Mouse (Mus musculus): ENCODE measurements around the gene Draxin. TPM values are rescaled to one million over a fixed set of nuclear protein-coding genes. Genes with fewer than 3 reads are reported as not detected.
"Not testable (repeated sequence)": the region's sequence is repeated elsewhere in the genome, so short reads cannot be mapped to it uniquely, and the experiment has no call there.

The Draxin gene
- polyA plus RNA-seq (2012; rRNA removed) = 0.11 and 0.24 TPM in 2 replicates

DNA sequence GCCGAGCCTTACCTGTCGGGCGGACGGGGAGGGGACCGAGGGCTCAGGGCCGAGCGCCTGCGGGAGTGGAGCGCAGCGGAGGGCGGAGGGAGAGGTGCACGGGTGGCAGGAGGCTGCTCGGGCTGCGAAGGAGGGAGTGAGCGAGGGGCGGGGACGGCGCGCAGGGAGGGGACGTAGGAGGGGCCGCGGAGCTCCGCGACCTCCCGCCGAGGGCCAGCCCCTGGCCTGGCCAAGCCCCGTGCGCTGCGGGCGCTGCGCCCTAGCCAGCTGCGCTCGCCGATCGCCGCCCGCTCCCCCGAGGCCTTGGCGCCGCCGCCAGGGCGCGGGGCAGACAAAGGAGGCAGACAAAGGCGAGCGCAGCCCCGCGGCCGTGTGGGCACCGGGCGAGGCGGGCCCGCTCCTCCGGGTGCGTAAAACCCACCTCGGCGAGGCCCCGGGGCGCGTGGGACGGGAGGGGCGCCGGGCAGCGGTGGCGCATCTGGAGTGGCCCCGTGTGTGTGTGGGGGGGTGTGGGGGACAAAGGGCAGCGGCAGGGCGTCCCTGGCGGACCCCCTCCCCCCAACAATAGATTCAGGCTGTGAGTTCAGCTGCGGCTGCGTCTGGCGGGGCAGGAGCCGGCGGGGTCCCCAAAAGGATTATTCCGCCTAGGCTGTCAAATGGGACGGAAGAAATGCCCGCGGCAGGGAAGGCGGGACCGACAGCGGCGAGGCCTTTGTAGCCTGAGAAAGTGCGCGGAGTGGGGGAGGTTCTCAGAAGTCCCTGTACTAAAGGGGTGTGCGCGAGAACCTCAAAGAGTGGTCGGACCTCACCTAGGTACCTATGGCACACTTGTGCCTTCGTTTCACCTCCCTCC is at the start of gene Draxin:
Gene Draxin, minus strand, starts transcription at position 138 of the 853 bp plus-strand sequence.
- Histone ChIP-seq H3K4me3 (ENCODE audit: low read depth, low read length) (peak within 1 kb of the TSS; percentile 41), H3K27ac (ENCODE audit: insufficient read depth, low read depth, low read length) (no peak within 1 kb of the TSS), H3K27me3 (ENCODE audit: control insufficient read depth, insufficient read depth, low read length) (peaks cover 29% of the 10 kb centered on the region), H3K36me3 (ENCODE audit: control insufficient read depth, insufficient read depth, low read length) (no peaks in the 10 kb centered on the region), H3K4me1 (ENCODE audit: control insufficient read depth, insufficient read depth, insufficient read length, low read length) (no peaks in the 10 kb centered on the region; the same call in 1 of the 2 replicates)
- TF ChIP-seq CTCF (IDR thresholded peaks at IDR 0.05; ENCODE audit: extremely low read depth, insufficient read length, insufficient replicate concordance, low read depth, low read length) (no peak), POLR2A (IDR thresholded peaks at IDR 0.05; ENCODE audit: low read depth, low read length) (no peak)
- under 1% methylated on average over 71 of the region's 87 CpGs for WGBS

DNA sequence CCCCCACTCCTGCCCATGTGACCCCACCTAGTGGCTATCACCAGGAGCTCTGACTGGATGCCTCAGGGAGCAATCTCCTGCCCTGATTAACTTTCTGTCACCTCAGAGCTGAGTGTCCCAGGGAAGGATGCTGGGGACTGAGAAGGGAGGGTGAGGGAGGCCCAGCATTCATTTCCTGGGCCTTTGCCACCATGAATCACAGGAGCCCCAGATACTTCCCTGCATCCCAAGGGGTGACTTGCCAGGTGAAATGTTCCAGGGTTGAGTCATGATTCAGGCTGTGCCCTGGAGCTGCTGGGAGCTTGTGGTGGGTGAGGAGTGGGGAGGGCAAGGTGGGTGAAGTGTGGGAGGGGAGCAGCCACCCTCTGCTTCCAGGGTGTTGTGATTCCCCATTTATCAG is 47.2 kb upstream of the Draxin start:
- TF ChIP-seq POLR2A (IDR thresholded peaks at IDR 0.05; ENCODE audit: low read depth, low read length) (no peak), CTCF (IDR thresholded peaks at IDR 0.05; ENCODE audit: extremely low read depth, insufficient read length, insufficient replicate concordance, low read depth, low read length) (no peak)

DNA sequence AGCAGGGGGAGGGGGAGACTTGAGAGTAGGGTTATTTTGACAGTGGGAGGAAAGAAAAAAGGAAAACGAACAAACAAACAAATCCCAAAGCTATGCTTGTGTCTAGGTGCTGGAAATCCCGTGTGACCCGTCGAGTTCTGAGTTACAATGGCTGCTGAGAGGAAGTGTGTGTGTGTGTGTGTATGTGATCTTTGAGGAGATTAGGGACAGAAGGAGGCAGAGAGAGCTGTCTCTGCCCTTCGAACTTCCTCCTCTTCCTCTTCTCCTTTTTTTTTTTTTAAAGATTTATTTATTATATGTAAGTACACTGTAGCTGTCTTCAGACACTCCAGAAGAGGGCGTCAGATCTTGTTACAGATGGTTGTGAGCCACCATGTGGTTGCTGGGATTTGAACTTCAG is 46.1 kb upstream of the Draxin start:
- not testable (repeated sequence) for H3K27ac ChIP-seq (ENCODE audit: insufficient read depth, low read depth, low read length); H3K36me3 ChIP-seq (ENCODE audit: control insufficient read depth, insufficient read depth, low read length); H3K4me3 ChIP-seq (ENCODE audit: low read depth, low read length); H3K4me1 ChIP-seq (ENCODE audit: control insufficient read depth, insufficient read depth, insufficient read length, low read length)
- H3K27me3 ChIP-seq (ENCODE audit: control insufficient read depth, insufficient read depth, low read length) = peaks cover 17% of the 10 kb centered on the region
- 38% methylated on average over 6 of the region's 6 CpGs for WGBS

More for the DNA sequence above, 47.2 kb upstream of the Draxin start:
- Histone ChIP-seq H3K27me3 (ENCODE audit: control insufficient read depth, insufficient read depth, low read length) (peaks cover 17% of the 10 kb centered on the region), H3K36me3 (ENCODE audit: control insufficient read depth, insufficient read depth, low read length) (no peaks in the 10 kb centered on the region), H3K27ac (ENCODE audit: insufficient read depth, low read depth, low read length) (no peak overlapping the region), H3K4me1 (ENCODE audit: control insufficient read depth, insufficient read depth, insufficient read length, low read length) (no peaks in the 10 kb centered on the region), H3K4me3 (ENCODE audit: low read depth, low read length) (no peak overlapping the region)

DNA sequence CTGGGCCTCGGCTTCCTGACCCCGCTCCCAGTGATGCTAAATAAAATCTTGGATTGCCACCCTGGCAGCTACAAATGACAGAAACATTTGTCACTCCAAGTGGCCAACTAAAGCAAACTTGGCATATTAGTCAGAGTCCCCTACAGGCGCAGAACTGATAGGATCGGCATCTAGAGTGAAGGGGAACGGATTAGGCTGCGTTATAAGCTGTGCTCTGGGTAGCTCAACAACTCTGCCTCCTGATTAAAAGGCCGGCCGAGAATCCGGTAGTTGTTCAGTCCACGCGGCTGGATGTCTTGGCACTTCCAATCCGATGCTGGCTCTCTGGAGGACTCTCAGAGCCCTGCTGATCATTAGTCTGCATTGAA is 44.0 kb upstream of the Draxin start:
- Histone ChIP-seq H3K27ac (ENCODE audit: insufficient read depth, low read depth, low read length) (no peak overlapping the region), H3K27me3 (ENCODE audit: control insufficient read depth, insufficient read depth, low read length) (peaks cover 17% of the 10 kb centered on the region), H3K36me3 (ENCODE audit: control insufficient read depth, insufficient read depth, low read length) (no peaks in the 10 kb centered on the region), H3K4me1 (ENCODE audit: control insufficient read depth, insufficient read depth, insufficient read length, low read length) (no peaks in the 10 kb centered on the region), H3K4me3 (ENCODE audit: low read depth, low read length) (no peak overlapping the region)
- 21% methylated on average over 12 of the region's 12 CpGs for WGBS
- TF ChIP-seq POLR2A (IDR thresholded peaks at IDR 0.05; ENCODE audit: low read depth, low read length) = no peak
- no peak for TF ChIP-seq CTCF (IDR thresholded peaks at IDR 0.05; ENCODE audit: extremely low read depth, insufficient read length, insufficient replicate concordance, low read depth, low read length)

DNA sequence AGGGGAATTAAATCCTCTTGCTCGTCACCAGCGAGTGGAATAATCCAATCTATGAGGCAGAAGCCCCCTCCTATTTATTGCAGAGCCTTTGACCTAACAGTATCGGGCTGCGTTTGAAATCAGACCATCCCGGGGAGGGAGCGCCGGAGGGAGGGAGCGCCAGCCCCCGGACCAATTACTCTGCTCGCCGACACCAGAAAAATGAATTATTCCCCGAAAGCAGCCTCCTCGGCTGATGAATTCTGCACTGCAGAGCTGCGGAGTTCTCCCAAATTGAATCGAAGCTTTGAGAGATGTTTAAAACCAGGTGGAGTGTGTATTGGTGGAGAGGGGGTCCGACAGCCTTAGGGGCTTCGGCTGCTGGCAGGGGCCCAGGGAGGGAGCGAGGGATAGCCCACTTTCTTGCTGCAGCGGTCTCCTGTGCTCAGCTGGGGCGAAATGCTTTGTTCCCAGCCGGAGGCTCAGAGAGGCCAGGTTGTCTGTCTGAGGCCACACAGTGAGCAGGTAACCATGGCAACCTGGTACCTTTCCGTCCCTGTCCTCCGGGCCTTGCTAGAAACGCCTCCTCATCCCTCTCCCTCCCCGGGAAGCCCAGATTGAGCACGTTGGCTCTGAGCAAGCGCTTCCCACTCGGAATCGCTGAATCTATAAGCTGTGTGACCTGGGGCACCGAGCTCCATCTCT is 43.5 kb upstream of the Draxin start:
- H3K27ac ChIP-seq (ENCODE audit: insufficient read depth, low read depth, low read length) = no peak overlapping the region
- TF ChIP-seq POLR2A (IDR thresholded peaks at IDR 0.05; ENCODE audit: low read depth, low read length) (no peak), CTCF (IDR thresholded peaks at IDR 0.05; ENCODE audit: extremely low read depth, insufficient read length, insufficient replicate concordance, low read depth, low read length) (no peak)
- WGBS = 3% methylated on average over 30 of the region's 30 CpGs
- H3K27me3 ChIP-seq (ENCODE audit: control insufficient read depth, insufficient read depth, low read length) = peaks cover 17% of the 10 kb centered on the region
- H3K4me1 ChIP-seq (ENCODE audit: control insufficient read depth, insufficient read depth, insufficient read length, low read length) = no peaks in the 10 kb centered on the region
- no peaks in the 10 kb centered on the region for H3K36me3 ChIP-seq (ENCODE audit: control insufficient read depth, insufficient read depth, low read length)
- no peak overlapping the region for H3K4me3 ChIP-seq (ENCODE audit: low read depth, low read length)

DNA sequence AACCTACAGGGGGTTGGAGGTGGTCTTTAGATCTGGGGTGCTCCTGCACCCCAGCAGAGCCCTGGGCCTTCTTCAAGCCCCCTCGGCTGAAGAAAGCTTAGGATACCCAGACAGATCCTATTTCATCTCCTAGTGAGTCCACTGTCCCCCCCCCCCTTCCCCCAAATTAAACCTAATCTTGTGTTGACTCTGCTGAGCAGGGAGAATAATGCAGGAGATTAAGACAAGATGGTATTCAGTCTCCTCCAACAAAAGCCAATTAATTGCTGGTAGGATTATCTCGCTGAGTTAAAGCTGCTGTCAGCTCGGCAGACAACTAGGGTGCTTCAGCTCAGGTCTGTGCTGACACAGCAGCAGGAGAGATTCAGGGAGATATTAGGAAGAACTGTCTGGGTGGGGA is 40.8 kb upstream of the Draxin start:
- no peaks in the 10 kb centered on the region for H3K4me1 ChIP-seq (ENCODE audit: control insufficient read depth, insufficient read depth, insufficient read length, low read length)

DNA sequence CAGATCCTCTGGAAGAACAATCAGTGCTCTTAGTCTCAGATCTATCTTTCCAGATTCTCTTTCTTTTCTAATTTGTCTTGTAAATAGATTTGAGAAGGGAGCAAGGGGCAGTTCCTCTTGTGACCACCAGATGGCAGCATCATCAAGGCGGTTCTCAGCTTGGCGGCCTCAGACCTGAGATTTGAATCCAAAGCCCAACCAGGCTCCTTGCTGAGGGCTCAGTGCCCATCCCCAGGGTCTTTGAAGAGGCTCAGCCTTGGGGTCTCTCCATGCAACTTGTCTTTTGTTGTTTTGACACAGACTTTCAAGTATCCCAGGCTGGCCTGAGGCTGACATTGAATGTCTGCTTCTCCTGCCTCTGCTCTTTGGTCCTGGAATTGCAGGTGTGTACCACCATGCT is 40.3 kb upstream of the Draxin start:
- H3K4me1 ChIP-seq (ENCODE audit: control insufficient read depth, insufficient read depth, insufficient read length, low read length) = no peaks in the 10 kb centered on the region
- TF ChIP-seq POLR2A (IDR thresholded peaks at IDR 0.05; ENCODE audit: low read depth, low read length) (no peak), CTCF (IDR thresholded peaks at IDR 0.05; ENCODE audit: extremely low read depth, insufficient read length, insufficient replicate concordance, low read depth, low read length) (peak; percentile 93)
- peaks cover 24% of the 10 kb centered on the region for H3K27me3 ChIP-seq (ENCODE audit: control insufficient read depth, insufficient read depth, low read length)
- H3K4me3 ChIP-seq (ENCODE audit: low read depth, low read length) = no peak overlapping the region
- 2% methylated on average over 2 of the region's 2 CpGs for WGBS
- no peak overlapping the region for H3K27ac ChIP-seq (ENCODE audit: insufficient read depth, low read depth, low read length)
- H3K36me3 ChIP-seq (ENCODE audit: control insufficient read depth, insufficient read depth, low read length) = no peaks in the 10 kb centered on the region

More for the DNA sequence above, 40.8 kb upstream of the Draxin start:
- 34% methylated on average over 3 of the region's 3 CpGs for whole genome bisulfite sequencing
- TF ChIP-seq POLR2A (IDR thresholded peaks at IDR 0.05; ENCODE audit: low read depth, low read length) (no peak), CTCF (IDR thresholded peaks at IDR 0.05; ENCODE audit: extremely low read depth, insufficient read length, insufficient replicate concordance, low read depth, low read length) (no peak)
- Histone ChIP-seq H3K4me3 (ENCODE audit: low read depth, low read length) (no peak overlapping the region), H3K27me3 (ENCODE audit: control insufficient read depth, insufficient read depth, low read length) (peaks cover 20% of the 10 kb centered on the region), H3K27ac (ENCODE audit: insufficient read depth, low read depth, low read length) (no peak overlapping the region), H3K36me3 (ENCODE audit: control insufficient read depth, insufficient read depth, low read length) (no peaks in the 10 kb centered on the region)

All from small intestine, adult 2 months (tissue).